Mouse (Mus musculus) embryonic facial prominence, embryonic 10.5 days (tissue): Measurements from ENCODE around the gene Olfr1221. TPM values are rescaled to one million over a fixed set of nuclear protein-coding genes. Genes with fewer than 3 reads are reported as not detected.
"Not testable (repeated sequence)": the region's sequence is repeated elsewhere in the genome, so short reads cannot be mapped to it uniquely, and the experiment has no call there.

ENCODE experiments used
- DNase-seq: peaks from one replicate; pipeline ENCODE4 v3.0.0-alpha.2; 2017; ENCODE audit warnings: low spot score
- H3K27ac ChIP-seq: fragments of 300-500 bp; sonication (generic); replicated peaks from 2 replicates; pipeline ENCODE4 v1.5.1; 2016; ENCODE audit warnings: mild to moderate bottlenecking
- H3K27me3 ChIP-seq: fragments of 300-500 bp; sonication (generic); replicated peaks from 2 replicates; pipeline ENCODE4 v1.6.1; 2016; ENCODE audit warnings: low read depth, mild to moderate bottlenecking; ENCODE audit not compliant: poor library complexity, severe bottlenecking
- H3K36me3 ChIP-seq: fragments of 300-500 bp; sonication (generic); replicated peaks from 2 replicates; pipeline ENCODE4 v1.6.1; 2016; ENCODE audit warnings: mild to moderate bottlenecking, moderate library complexity
- H3K4me1 ChIP-seq: fragments of 300-500 bp; sonication (generic); 2 replicates; pipeline ENCODE4 v1.6.1; 2016
- H3K4me3 ChIP-seq: fragments of 300-500 bp; sonication (generic); 2 replicates; pipeline ENCODE4 v1.5.1; 2016; ENCODE audit warnings: mild to moderate bottlenecking, moderate library complexity
- H3K9me3 ChIP-seq: fragments of 300-500 bp; sonication (generic); 2 replicates; pipeline ENCODE4 v1.6.1; 2016; ENCODE audit warnings: mild to moderate bottlenecking
- WGBS: fragments of 180-500 bp; shearing (Covaris S2); methylation state at CpG from one replicate; pipeline ENCODE4 v1.1.7; 2016; 5-methylcytosine and 5-hydroxymethylcytosine counted together
- polyA plus RNA-seq: library from polyadenylated mRNA; unstranded; fragments of >200 nt; fragmentation: Nextera tagmentation; extraction: Ambion mirVana; gene quantifications from 2 replicates; pipeline ENCODE4 v1.2.1, GENCODE M21; 2016

The Olfr1221 gene
- polyA plus RNA-seq, result not detected in 2 replicates

- no peaks in the 10 kb centered on the region for H3K9me3 ChIP-seq
- DNase-seq, result no peak
- no peaks in the 10 kb centered on the region for H3K27me3 ChIP-seq
- H3K4me3 ChIP-seq, result no peak within 1 kb of the TSS
- no peaks in the 10 kb centered on the region for H3K36me3 ChIP-seq
- H3K27ac ChIP-seq, result no peak within 1 kb of the TSS
- 90% methylated on average over 2 of the region's 2 CpGs for WGBS
- no peaks in the 10 kb centered on the region for H3K4me1 ChIP-seq
These were observed at the start of gene Olfr1221 for GRCm38 (mm10) chr2:89117183-89117582. Gene Olfr1221, minus strand, starts transcription at chr2:89117283.

DNA sequence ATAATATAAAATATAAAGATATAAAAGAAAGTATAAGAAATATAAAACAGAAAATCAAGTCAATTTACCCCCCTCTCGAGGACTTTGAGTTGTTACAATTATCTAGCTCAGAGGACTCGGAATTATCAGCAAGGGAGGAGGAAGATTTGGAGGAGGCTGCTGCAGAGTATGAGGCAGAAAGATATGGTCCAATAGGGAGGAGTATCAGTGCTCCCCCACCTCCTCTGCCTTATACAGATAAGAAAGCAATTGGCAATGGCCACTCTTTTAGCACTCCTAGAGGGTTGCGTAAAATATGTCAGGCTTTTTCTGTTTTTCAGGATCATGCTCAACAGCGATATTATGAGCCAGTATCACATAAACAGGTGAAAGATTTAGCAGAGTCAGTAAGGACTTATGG is 47.6 kb upstream of the Olfr1221 start:
- H3K4me3 ChIP-seq, H3K36me3 ChIP-seq, DNase-seq, H3K27me3 ChIP-seq, H3K4me1 ChIP-seq, H3K9me3 ChIP-seq, H3K27ac ChIP-seq: not testable (repeated sequence)
- 88% methylated on average over 4 of the region's 4 CpGs for WGBS

DNA sequence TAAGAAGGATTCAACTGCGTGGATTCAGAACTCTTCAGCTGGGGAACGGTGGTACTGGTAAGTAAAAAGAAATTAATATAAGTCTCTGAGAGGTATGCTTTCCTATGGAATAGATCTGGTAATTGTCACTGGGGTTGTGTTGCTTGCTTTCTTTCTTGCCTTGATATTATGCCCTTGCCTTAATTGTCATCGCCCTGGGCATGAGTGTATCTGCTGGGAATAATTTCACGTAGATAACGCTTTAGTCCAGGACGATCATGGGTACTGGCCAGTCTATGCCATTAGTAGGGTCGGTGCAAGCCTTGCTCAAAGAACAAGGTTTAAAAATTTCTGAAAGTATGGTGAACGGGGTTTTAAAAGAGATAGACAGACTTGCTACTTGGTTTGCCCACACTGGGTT is 46.9 kb upstream of the Olfr1221 start, which contains the start of gene Olfr1224-ps1:
Gene Olfr1224-ps1, minus strand, starts transcription at position 101 of the 400 bp plus-strand sequence.
- not testable (repeated sequence) for H3K4me1 ChIP-seq, DNase-seq, H3K4me3 ChIP-seq, H3K27me3 ChIP-seq, H3K36me3 ChIP-seq, H3K9me3 ChIP-seq, H3K27ac ChIP-seq
- 92% methylated on average over 8 of the region's 8 CpGs for WGBS

GRCm38 (mm10) chr2:89151460-89151859 is 34.4 kb upstream of the Olfr1221 start, which contains the start of gene Olfr1223:
Gene Olfr1223, minus strand, starts transcription at chr2:89151560.
- Histone ChIP-seq H3K9me3 (no peaks in the 10 kb centered on the region), H3K27ac (no peak within 1 kb of the TSS), H3K36me3 (no peaks in the 10 kb centered on the region), H3K4me3 (no peak within 1 kb of the TSS), H3K4me1 (no peaks in the 10 kb centered on the region), H3K27me3 (no peaks in the 10 kb centered on the region)
- DNase-seq, result no peak
- 79% methylated on average over 1 of the region's 1 CpGs for WGBS

DNA sequence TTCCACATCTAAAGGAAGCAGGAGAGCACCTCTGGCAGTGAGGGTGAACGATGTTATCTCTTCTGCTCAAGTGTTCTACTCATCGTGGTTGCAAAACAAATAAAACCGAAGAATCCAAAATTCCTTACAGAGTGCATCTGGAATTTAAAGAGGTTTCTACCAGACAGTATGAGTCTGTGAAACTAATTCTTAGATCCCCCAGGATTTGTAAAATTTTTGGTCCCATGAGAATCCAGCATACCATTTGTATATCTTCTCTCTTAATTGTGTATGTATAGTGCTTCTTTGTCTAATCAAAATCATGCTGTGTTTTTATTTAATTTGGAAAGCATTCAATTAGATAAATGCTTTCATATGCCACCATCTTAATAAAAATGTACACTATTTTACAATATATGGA is 15.9 kb upstream of the Olfr1221 start, which contains the start of gene Olfr1222:
Gene Olfr1222, minus strand, starts transcription at position 101 of the 400 bp plus-strand sequence.
- H3K9me3 ChIP-seq, result no peaks in the 10 kb centered on the region
- no peaks in the 10 kb centered on the region for H3K36me3 ChIP-seq
- H3K27me3 ChIP-seq, result no peaks in the 10 kb centered on the region
- H3K4me1 ChIP-seq, result no peaks in the 10 kb centered on the region
- no peak within 1 kb of the TSS for H3K27ac ChIP-seq
- H3K4me3 ChIP-seq, result no peak within 1 kb of the TSS
- DNase-seq, result no peak
- 82% methylated on average over 3 of the region's 3 CpGs for WGBS

DNA sequence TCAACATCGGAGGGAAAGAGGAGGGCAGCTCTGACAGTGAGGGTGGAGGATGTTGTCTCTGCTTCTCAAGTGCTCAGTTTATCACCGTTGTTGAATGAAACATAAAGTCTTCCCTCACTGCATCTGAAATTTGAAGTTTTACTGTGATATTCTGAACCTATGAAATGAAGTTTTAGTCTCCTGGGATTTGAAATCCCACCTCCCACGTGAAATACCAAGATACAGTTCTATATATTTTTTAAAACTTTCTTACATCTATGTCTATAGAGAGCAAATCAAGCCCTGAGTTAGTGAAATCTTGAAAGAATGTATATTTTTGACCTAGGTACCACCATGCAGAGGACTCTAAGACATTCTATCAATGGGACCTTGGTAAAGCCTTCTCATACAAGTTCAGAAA is 10.3 kb downstream of the Olfr1221 start, which contains the start of gene Olfr1220:
Gene Olfr1220, minus strand, starts transcription at position 101 of the 400 bp plus-strand sequence.
- 81% methylated on average over 3 of the region's 3 CpGs for WGBS
- no peaks in the 10 kb centered on the region for H3K27me3 ChIP-seq
- H3K9me3 ChIP-seq, result no peaks in the 10 kb centered on the region

DNA sequence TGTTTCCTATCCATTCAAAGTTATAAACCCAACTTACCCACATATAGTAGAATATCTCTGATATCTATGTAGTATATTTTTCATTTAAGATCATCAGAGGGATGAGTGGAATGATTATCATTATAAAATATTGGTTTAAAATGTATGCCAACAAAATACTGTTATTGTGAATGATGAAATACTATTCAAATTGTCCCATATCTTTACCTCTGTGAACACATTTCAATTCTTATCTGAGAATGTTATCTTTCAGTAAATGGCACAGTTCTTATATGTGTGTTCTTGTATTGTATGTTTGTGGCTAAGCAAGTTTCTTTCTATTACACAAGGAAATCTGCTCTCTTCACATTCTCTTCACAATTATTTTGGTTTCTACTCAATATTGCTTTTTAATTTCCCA is 11.4 kb downstream of the Olfr1221 start:
- no peak for DNase-seq
- H3K36me3 ChIP-seq, result no peaks in the 10 kb centered on the region
- H3K27ac ChIP-seq, result no peak overlapping the region
- H3K4me1 ChIP-seq, result no peaks in the 10 kb centered on the region
- no peaks in the 10 kb centered on the region for H3K27me3 ChIP-seq
- no peak overlapping the region for H3K4me3 ChIP-seq
- H3K9me3 ChIP-seq, result no peaks in the 10 kb centered on the region

More for the DNA sequence above, 10.3 kb downstream of the Olfr1221 start, which contains the start of gene Olfr1220:
- H3K27ac ChIP-seq, result no peak within 1 kb of the TSS
- H3K36me3 ChIP-seq, result no peaks in the 10 kb centered on the region
- no peak for DNase-seq
- no peaks in the 10 kb centered on the region for H3K4me1 ChIP-seq
- H3K4me3 ChIP-seq, result no peak within 1 kb of the TSS

GRCm38 (mm10) chr2:89093848-89094247 is 23.2 kb downstream of the Olfr1221 start:
- Histone ChIP-seq H3K27ac (no peak overlapping the region), H3K27me3 (no peaks in the 10 kb centered on the region), H3K9me3 (no peaks in the 10 kb centered on the region), H3K36me3 (no peaks in the 10 kb centered on the region), H3K4me3 (no peak overlapping the region), H3K4me1 (no peaks in the 10 kb centered on the region)
- DNase-seq, result no peak
- 93% methylated on average over 1 of the region's 1 CpGs for WGBS

- H3K27ac ChIP-seq, result no peak within 1 kb of the TSS
- DNase-seq, result no peak
- no peaks in the 10 kb centered on the region for H3K4me1 ChIP-seq
- H3K4me3 ChIP-seq, result no peak within 1 kb of the TSS
- 67% methylated on average over 1 of the region's 1 CpGs for WGBS
- no peaks in the 10 kb centered on the region for H3K27me3 ChIP-seq
- no peaks in the 10 kb centered on the region for H3K36me3 ChIP-seq
- H3K9me3 ChIP-seq, result no peaks in the 10 kb centered on the region
These were observed 33.7 kb downstream of the Olfr1221 start, which contains the start of gene Olfr1219 for GRCm38 (mm10) chr2:89083413-89083812. Gene Olfr1219, minus strand, starts transcription at chr2:89083513.

DNA sequence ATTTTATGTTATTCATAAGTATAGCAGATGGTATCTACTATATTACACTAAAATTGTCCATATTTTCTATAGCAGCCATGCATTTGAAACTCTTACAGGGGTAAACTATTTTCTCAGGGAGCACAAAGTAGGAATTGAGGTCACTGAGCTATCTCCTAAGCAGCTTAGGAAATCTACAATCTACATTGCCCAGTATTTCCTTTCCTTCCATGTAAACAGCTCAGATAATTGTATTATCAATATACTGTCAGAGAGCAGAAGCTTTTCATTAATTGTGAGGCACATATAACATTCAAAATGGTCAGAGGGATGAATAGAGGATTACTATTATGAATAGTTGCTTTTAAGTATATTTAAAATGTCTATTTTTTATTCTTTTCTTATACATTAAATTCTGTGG is 35.6 kb downstream of the Olfr1221 start:
- Histone ChIP-seq H3K4me3 (no peak overlapping the region), H3K27me3 (no peaks in the 10 kb centered on the region), H3K4me1 (no peaks in the 10 kb centered on the region), H3K36me3 (no peaks in the 10 kb centered on the region), H3K27ac (no peak overlapping the region), H3K9me3 (no peaks in the 10 kb centered on the region)
- DNase-seq, result no peak

DNA sequence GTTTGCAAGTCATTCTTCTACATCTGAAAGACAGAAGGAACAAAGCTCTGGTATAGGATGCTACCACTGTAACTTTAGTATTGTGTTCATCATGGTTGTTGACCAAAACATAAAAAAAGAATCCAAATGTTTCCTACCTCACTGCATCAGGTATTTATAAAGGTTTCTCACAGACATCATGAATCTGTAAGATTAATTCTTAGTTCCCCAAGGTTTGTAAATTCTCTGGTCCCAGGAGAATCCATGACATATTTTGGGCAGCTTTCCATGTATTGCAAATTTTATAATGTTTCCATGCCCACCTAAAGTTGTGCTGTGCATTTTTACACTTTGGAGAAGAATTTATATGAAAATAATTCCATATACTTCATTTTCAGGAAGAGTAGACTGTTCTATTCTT is 56.0 kb downstream of the Olfr1221 start, which contains the start of gene Olfr1218:
Gene Olfr1218, minus strand, starts transcription at position 101 of the 400 bp plus-strand sequence.
- Histone ChIP-seq H3K4me1 (no peaks in the 10 kb centered on the region), H3K4me3 (no peak within 1 kb of the TSS), H3K9me3 (no peaks in the 10 kb centered on the region), H3K27me3 (no peaks in the 10 kb centered on the region), H3K27ac (no peak within 1 kb of the TSS), H3K36me3 (no peaks in the 10 kb centered on the region)
- no peak for DNase-seq
